Mouse (Mus musculus): Measurements from ENCODE around the gene Gapdh. TPM values are rescaled to one million over a fixed set of nuclear protein-coding genes. Genes with fewer than 3 reads are reported as not detected.

Gene Gapdh
- polyA plus RNA-seq, 1 experiment: 4,623 TPM

DNA sequence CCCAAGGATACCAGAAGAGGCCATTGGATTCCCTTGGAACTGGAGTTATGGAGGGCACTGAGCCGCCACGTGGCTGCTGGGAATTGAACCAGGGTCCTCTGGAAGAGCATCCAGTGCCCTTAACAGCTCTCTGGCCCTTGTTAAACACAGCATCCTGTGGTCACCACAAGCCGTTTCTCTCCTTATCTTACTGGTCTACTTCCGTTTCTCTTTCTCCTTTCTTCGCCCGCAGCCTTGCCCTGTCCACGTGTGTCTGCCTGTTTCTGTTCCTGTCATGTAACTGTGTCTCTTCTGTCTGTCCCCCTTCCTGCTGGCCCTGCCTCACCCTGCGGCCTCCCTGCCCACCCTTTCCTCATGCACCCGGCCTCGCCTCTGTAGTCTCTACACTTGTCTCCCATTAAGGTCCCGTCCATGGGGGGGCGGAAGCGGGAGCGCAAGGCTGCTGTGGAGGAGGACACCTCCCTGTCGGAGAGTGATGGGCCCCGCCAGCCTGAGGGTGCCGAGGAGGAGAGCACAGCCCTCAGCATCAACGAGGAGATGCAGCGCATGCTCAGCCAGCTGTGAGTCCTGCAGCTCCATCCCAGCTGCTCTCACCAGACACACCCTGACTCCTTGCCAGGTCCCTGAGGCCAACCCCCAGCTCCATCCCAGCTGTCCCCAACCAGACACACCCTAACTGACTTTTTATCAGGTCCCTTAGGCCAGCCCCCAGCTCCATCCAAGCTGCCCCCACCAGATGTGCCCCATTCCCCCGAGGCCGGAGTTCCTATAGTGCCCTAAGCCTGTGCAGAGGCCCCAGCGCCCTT is 13.9 kb downstream of the Gapdh start:
- DNase-seq (ENCODE audit: extremely low spot score in 1 of 2, low spot score in 1 of 2): peak in 1 of 2 experiments; percentile 47

DNA sequence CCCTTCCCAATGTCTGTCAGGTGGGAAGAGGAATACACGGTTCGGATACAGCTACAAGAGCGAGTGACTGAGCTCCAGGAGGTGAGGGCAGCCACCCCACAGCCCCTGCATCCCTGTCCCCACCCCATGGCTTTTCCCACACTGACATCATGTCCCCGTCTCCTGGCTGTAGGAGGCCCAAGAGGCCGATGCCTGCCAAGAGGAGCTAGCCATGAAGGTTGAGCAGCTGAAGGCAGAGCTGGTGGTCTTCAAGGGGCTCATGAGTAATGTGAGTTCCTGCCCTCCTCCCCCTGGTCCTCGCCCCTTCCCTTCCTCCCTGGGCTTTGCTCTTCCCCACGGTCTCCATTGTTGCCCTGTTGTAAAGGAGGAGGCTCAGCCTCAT is 16.7 kb downstream of the Gapdh start:
- no peak for DNase-seq (ENCODE audit: extremely low spot score in 1 of 2, low spot score in 1 of 2)

GRCm38 (mm10) chr6:125148926-125149568 is 17.2 kb downstream of the Gapdh start:
- DNase-seq (ENCODE audit: extremely low spot score in 1 of 2, low spot score in 1 of 2): peak in 1 of 2 experiments; percentile 70

DNA sequence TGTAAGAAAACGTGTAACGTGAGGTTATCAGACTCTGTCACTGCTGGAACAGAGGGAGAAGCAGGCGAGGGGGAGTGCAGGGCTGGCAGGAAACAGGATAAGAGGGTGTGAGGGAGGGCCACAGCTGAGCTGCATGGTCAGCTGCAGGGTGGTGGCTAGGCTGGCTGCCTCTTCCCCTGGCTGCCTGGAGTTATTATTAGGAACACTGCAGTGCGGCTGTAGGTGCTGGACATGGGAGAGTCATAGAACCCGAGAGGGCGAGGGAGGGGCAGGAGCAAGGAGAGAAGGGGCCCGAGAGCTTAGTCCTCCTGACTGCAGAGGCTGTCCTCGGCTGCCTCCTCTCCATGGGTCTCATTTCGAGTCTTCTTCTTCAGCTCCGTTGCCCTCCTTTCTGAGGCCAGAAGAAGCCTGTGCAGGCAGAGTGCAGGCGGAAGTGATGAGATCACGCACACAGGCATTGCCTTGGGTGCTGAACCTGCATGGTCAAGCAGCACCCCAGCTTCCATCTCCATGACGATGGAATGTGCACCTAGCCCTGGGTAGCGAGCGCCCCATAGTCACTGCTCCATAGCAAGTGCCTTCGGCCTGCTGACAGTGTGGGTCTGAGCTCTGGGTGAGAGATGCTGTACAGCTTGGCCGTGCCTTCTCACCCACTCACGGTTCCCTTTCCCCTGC is 17.9 kb downstream of the Gapdh start:
- peak in 1 of 2 experiments; percentile 64 for DNase-seq (ENCODE audit: extremely low spot score in 1 of 2, low spot score in 1 of 2)

DNA sequence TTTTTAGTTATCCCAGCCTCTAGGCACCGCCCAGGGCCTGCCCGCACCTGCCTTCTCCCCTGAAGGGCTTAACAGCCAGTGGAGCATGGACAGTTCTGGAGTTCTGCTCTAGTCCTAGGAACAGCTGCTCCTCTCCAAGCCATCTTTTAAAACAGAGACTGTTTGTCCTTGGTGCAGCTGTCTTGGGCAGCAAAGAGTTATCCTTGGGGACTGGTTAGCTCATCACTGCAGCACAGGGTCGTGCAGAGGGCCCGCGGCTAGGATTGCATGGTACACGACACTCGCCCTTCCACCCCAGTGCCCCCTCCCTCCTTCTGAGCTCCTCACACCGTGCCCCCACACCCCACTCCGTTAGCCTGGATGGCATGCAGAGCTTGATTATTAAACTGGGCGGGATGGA is 18.9 kb downstream of the Gapdh start:
- no peak for DNase-seq (ENCODE audit: extremely low spot score in 1 of 2, low spot score in 1 of 2)

DNA sequence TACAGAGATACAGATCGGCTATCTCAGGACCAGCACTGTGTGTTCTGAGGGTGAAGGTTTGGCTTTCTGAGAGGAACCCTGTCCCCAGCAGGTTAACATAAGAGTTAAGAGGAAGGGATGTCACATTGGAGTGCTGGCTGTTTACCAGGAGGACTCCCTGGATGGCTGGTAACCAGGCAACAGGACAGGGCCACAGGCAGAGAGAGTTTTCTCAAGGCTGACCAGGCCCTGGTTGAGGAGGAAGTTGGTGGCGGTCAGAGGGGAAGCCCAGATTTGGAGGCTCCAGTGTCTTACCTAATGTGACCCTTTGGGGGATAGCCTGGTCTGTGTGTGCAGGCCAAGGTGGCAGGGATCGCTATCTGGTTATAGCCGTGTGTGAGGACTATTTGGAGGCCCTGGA is 19.5 kb downstream of the Gapdh start:
- DNase-seq (ENCODE audit: extremely low spot score in 1 of 2, low spot score in 1 of 2): peak in 1 of 2 experiments; percentile 43

GRCm38 (mm10) chr6:125146148-125146547 is 20.1 kb downstream of the Gapdh start:
- peak in 1 of 2 experiments; percentile 46 for DNase-seq (ENCODE audit: extremely low spot score in 1 of 2, low spot score in 1 of 2)

DNA sequence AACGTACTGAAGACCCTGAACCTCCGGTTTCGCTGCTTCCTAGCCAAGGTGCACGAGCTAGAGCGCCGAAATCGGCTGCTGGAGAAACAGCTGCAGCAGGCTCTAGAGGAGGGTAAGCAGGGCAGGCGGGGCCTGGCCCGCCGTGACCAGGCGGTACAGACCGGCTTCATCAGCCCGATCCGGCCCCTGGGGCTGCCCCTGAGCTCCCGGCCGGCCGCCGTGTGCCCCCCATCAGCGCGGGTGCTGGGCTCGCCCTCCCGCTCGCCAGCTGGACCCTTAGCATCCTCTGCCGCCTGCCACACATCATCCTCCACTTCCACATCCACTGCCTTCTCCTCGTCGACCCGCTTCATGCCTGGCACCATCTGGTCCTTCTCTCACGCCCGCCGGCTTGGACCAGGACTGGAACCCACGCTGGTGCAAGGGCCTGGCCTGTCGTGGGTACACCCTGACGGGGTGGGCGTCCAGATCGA is 20.8 kb downstream of the Gapdh start:
- DNase-seq (ENCODE audit: extremely low spot score in 1 of 2, low spot score in 1 of 2): no peak

- peak; percentile 94 to 95 for DNase-seq (ENCODE audit: extremely low spot score in 1 of 2, low spot score in 1 of 2)
Measured at GRCm38 (mm10) chr6:125145001-125145400, 21.3 kb downstream of the Gapdh start, which contains the start of gene Iffo1. Iffo1 (plus strand) TSS chr6:125145241.

GRCm38 (mm10) chr6:125143904-125144303 is 22.4 kb downstream of the Gapdh start:
- DNase-seq (ENCODE audit: extremely low spot score in 1 of 2, low spot score in 1 of 2): no peak

DNA sequence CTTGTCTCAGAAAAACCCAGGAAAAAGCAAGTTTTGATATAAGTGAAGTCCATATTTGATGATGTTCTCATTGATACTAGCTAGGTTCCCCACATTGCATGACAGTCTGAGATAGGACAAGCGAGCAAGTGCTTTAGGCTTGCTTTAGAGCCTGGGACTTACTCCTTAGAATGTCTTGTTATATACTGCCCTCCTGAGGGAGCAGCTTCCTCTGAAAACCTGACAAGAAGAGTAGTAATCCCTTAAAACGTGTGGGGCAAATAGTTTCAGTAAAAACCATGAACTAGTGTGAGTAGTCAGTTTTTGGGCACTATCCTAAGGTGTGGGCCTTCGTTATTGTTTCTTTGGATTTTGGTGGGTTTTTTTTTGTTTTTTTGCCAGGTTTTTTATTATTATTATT is 23.1 kb downstream of the Gapdh start:
- DNase-seq (ENCODE audit: extremely low spot score in 1 of 2, low spot score in 1 of 2): no peak

GRCm38 (mm10) chr6:125142436-125142835 is 23.8 kb downstream of the Gapdh start:
- no peak for DNase-seq (ENCODE audit: extremely low spot score in 1 of 2, low spot score in 1 of 2)

GRCm38 (mm10) chr6:125139747-125140146 is 26.5 kb downstream of the Gapdh start:
- no peak for DNase-seq (ENCODE audit: extremely low spot score in 1 of 2, low spot score in 1 of 2)

GRCm38 (mm10) chr6:125137002-125137671 is 29.1 kb downstream of the Gapdh start:
- DNase-seq (ENCODE audit: extremely low spot score in 1 of 2, low spot score in 1 of 2): peak in 1 of 2 experiments; percentile 66

DNA sequence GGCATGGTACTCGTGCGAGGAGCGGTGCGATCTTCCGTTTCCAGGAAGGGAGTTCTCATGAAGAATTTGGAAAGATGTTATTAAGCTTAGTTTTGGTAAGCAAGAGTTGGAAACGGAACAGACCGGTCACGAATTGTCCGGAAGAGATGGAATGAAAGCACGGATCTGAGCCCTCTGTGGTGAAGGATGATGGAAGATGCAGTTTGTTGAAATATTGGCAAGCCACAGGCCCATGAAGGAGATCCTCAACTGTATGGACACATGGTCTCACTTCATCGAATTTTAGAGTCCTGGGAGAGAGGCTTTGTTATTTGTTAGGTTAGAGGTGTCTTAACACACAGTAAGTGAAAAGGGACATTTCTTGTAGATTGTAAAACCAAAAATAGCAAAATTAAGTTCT is 33.8 kb downstream of the Gapdh start:
- no peak for DNase-seq (ENCODE audit: extremely low spot score in 1 of 2, low spot score in 1 of 2)

- DNase-seq (ENCODE audit: extremely low spot score in 1 of 2, low spot score in 1 of 2): peak in 1 of 2 experiments; percentile 87
Measured at GRCm38 (mm10) chr6:125131302-125132156, 34.7 kb downstream of the Gapdh start, which contains the start of gene Nop2. Nop2 (plus strand) TSS chr6:125131909.

DNA sequence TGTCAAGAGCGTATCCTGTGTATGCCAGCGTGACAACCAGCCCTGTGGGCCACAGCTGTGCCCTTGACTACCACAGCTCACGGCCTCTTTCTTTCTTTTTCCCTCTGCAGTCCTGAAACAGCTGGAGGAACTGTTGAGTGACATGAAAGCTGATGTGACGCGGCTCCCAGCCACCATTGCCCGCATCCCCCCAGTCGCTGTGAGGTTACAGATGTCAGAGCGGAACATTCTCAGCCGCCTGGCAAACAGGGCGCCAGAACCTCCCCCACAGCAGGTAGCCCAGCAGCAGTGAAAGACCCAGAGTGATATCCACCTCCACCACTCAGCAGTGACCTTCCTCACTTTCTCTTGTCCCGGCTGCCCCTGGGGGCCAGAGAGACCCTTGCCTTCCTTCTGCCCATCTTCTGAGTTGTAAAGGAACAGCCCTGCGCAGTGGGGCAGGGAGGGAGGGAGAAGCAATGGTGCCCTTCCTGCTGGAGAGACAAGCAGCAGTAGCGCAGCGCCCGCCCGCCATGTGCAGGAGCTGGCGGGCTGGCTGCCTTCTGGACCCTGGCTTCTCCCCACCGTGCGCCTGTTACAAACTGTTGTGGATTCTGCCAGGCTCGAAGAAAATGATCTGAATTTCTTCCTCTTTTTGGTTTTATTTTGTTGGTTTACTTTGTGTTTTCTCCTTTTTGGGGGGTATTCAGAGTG is 36.4 kb downstream of the Gapdh start:
- DNase-seq (ENCODE audit: extremely low spot score in 1 of 2, low spot score in 1 of 2): no peak

- DNase-seq (ENCODE audit: extremely low spot score in 1 of 2, low spot score in 1 of 2): no peak
Measured at GRCm38 (mm10) chr6:125128724-125129123, 37.5 kb downstream of the Gapdh start.

DNA sequence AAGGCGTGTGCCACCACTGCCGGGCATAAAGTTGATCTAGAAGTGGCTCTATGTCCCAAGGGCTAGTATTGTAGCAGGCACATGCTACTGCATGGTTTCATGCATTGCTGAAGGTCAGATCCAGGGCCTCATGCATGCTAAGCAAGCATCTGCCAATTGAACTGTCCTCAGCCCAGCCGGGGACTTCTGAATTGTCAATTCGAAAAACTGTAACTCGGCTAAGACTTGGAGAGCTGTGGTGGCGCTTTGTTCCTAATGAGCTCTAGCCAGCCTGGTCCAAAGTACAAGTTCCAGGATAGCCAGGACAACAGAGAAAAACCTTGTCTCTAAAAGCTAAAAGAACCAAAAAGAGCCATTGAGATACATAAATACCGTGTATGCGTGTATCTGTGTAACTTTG is 46.9 kb downstream of the Gapdh start:
- no peak for DNase-seq (ENCODE audit: extremely low spot score in 1 of 2, low spot score in 1 of 2)

All from frontal cortex, adult 2 months (tissue).